Mouse (Mus musculus): ENCODE results near the gene Taok3. TPM values are rescaled to one million over a fixed set of nuclear protein-coding genes. Genes with fewer than 3 reads are reported as not detected.

Taok3 gene
- polyA plus RNA-seq, 2 experiments = 7.4 to 14.3 TPM

DNA sequence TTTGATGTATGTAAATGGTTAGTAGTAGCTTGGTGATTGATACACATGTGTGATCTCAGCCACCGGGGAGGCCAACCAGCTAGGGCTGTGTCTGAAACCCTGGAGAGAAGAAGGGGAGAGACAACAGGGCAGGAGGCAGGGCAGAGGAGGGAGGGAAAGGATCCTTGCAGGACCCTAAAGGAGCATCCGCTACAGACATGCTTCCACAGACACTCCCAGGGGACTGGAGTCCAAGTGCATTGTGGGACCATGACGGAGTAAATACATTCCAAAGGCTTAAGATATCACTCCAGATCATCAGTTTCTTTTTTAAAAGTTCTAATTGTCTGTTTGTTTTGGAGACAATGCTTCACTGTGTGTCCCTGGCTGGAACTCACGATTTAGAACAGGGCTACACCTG is 94.1 kb downstream of the Taok3 start:
- 82% methylated on average over 4 of the region's 4 CpGs for WGBS
- H3K4me2 ChIP-seq (replicated peaks; ENCODE audit: low read depth, low read length, severe bottlenecking) = no peak overlapping the region
- H3K9ac ChIP-seq (ENCODE audit: low read depth, low read length, severe bottlenecking) = no peak overlapping the region
- DNase-seq (ENCODE audit: low spot score) = no peak
- no peak overlapping the region for H3K4me3 ChIP-seq (replicated peaks; ENCODE audit: low read length)
- H3K4me1 ChIP-seq (ENCODE audit: control insufficient read depth, insufficient read depth, low read length) = no peaks in the 10 kb centered on the region
- no peaks in the 10 kb centered on the region for H3K9me3 ChIP-seq (ENCODE audit: control insufficient read depth, low read length)
- no peaks in the 10 kb centered on the region for H3K27me3 ChIP-seq (ENCODE audit: control insufficient read depth, insufficient read depth, low read length)
- no peak for TF ChIP-seq POLR2A (IDR thresholded peaks at IDR 0.05; ENCODE audit: borderline replicate concordance, extremely low read depth, insufficient read depth, insufficient read length)
- H3K27ac ChIP-seq (replicated peaks; ENCODE audit: low read depth, low read length) = no peak overlapping the region
- no peak for ATAC-seq (ENCODE audit: low FRiP score, low read depth)
- no peaks in the 10 kb centered on the region for H3K36me3 ChIP-seq (ENCODE audit: control insufficient read depth, insufficient read depth, low read length)

DNA sequence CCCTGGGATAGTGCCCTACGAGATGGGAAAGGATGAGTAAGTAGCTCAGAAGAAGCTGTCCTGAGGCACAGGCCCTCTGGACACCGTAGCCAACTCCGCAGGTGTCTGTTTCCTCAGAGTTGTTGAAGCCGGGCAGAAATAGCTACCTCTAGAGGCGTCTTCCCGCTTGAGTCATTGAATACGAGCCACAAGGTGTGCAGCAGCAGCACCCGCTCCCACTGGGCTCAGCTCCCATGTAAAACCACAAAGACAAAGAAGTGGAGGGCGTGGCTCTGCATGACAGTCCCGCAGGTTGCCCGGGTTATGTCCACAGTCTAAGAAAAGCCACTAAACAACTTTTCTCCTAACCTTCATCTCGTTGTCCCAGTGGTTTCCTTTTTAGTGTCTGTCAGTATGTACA is 111.1 kb downstream of the Taok3 start:
- H3K4me2 ChIP-seq (replicated peaks; ENCODE audit: low read depth, low read length, severe bottlenecking) = no peak overlapping the region
- no peaks in the 10 kb centered on the region for H3K27me3 ChIP-seq (ENCODE audit: control insufficient read depth, insufficient read depth, low read length)
- no peaks in the 10 kb centered on the region for H3K36me3 ChIP-seq (ENCODE audit: control insufficient read depth, insufficient read depth, low read length)
- H3K4me1 ChIP-seq (ENCODE audit: control insufficient read depth, insufficient read depth, low read length) = no peaks in the 10 kb centered on the region
- ATAC-seq (ENCODE audit: low FRiP score, low read depth) = no peak
- no peak overlapping the region for H3K4me3 ChIP-seq (replicated peaks; ENCODE audit: low read length)
- H3K9me3 ChIP-seq (ENCODE audit: control insufficient read depth, low read length) = no peaks in the 10 kb centered on the region
- DNase-seq (ENCODE audit: low spot score) = no peak
- WGBS = 64% methylated on average over 12 of the region's 12 CpGs
- TF ChIP-seq POLR2A (IDR thresholded peaks at IDR 0.05; ENCODE audit: borderline replicate concordance, extremely low read depth, insufficient read depth, insufficient read length) = no peak
- no peak overlapping the region for H3K9ac ChIP-seq (ENCODE audit: low read depth, low read length, severe bottlenecking)
- H3K27ac ChIP-seq (replicated peaks; ENCODE audit: low read depth, low read length) = no peak overlapping the region

DNA sequence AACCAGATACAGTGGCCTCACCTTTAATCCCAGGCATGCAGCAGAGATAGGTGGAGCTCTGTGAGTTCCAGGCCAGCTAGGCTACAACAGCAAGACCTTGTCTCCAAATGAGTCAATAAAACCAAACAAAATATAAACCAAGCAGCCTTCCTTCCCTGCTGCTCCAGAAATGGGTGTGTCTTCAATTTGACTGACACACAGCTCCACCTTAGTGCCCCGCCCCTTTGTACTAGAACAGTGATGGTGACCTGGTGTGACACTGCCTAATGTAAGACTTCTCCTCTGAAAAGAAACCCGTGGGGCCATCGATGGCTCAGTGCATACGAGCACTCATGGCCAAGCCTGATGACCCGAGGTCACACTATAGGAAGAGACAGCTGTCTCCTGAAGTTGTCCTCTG is 116.6 kb downstream of the Taok3 start:
- H3K27me3 ChIP-seq (ENCODE audit: control insufficient read depth, insufficient read depth, low read length) = no peaks in the 10 kb centered on the region; the same call in 1 of the 2 replicates
- no peak for ATAC-seq (ENCODE audit: low FRiP score, low read depth)
- no peaks in the 10 kb centered on the region for H3K36me3 ChIP-seq (ENCODE audit: control insufficient read depth, insufficient read depth, low read length)
- no peak for TF ChIP-seq POLR2A (IDR thresholded peaks at IDR 0.05; ENCODE audit: borderline replicate concordance, extremely low read depth, insufficient read depth, insufficient read length)
- H3K4me2 ChIP-seq (replicated peaks; ENCODE audit: low read depth, low read length, severe bottlenecking) = no peak overlapping the region
- no peak overlapping the region for H3K4me3 ChIP-seq (replicated peaks; ENCODE audit: low read length)
- WGBS = 83% methylated on average over 5 of the region's 5 CpGs
- H3K4me1 ChIP-seq (ENCODE audit: control insufficient read depth, insufficient read depth, low read length) = 0 out of 2 replicates have a peak, but pooled peaks cover 4% of the 10 kb centered on the region
- no peak for DNase-seq (ENCODE audit: low spot score)
- no peak overlapping the region for H3K9ac ChIP-seq (ENCODE audit: low read depth, low read length, severe bottlenecking)
- no peaks in the 10 kb centered on the region for H3K9me3 ChIP-seq (ENCODE audit: control insufficient read depth, low read length)
- H3K27ac ChIP-seq (replicated peaks; ENCODE audit: low read depth, low read length) = no peak overlapping the region

DNA sequence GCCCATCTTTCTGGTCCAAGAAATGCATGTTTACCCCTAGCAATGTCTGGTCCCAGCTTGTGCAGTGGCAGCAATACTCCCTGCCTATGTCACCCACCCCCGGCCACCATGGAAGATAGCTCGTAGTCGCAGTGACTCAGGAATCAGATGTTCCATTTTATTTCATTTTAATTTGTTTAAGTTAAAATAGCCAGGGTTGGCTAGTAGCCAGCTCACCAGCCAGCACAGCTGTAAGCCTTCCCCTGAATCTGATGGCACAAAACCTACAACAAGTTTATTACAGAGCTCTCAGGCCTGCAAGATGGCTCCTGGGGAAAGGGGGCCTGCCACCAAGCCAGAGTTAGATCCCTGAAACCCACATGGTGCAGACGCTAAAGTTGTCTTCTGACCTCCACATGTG is 119.2 kb downstream of the Taok3 start:
- no peak for DNase-seq (ENCODE audit: low spot score)
- H3K9me3 ChIP-seq (ENCODE audit: control insufficient read depth, low read length) = no peaks in the 10 kb centered on the region
- WGBS = 67% methylated on average over 4 of the region's 4 CpGs
- H3K9ac ChIP-seq (ENCODE audit: low read depth, low read length, severe bottlenecking) = no peak overlapping the region
- ATAC-seq (ENCODE audit: low FRiP score, low read depth) = no peak
- H3K27ac ChIP-seq (replicated peaks; ENCODE audit: low read depth, low read length) = no peak overlapping the region
- no peak for TF ChIP-seq POLR2A (IDR thresholded peaks at IDR 0.05; ENCODE audit: borderline replicate concordance, extremely low read depth, insufficient read depth, insufficient read length)
- H3K4me3 ChIP-seq (replicated peaks; ENCODE audit: low read length) = no peak overlapping the region
- peaks cover 7% of the 10 kb centered on the region; the same call in 1 of the 2 replicates for H3K27me3 ChIP-seq (ENCODE audit: control insufficient read depth, insufficient read depth, low read length)
- no peak overlapping the region for H3K4me2 ChIP-seq (replicated peaks; ENCODE audit: low read depth, low read length, severe bottlenecking)
- H3K36me3 ChIP-seq (ENCODE audit: control insufficient read depth, insufficient read depth, low read length) = no peaks in the 10 kb centered on the region
- 0 out of 2 replicates have a peak, but pooled peaks cover 10% of the 10 kb centered on the region for H3K4me1 ChIP-seq (ENCODE audit: control insufficient read depth, insufficient read depth, low read length)

DNA sequence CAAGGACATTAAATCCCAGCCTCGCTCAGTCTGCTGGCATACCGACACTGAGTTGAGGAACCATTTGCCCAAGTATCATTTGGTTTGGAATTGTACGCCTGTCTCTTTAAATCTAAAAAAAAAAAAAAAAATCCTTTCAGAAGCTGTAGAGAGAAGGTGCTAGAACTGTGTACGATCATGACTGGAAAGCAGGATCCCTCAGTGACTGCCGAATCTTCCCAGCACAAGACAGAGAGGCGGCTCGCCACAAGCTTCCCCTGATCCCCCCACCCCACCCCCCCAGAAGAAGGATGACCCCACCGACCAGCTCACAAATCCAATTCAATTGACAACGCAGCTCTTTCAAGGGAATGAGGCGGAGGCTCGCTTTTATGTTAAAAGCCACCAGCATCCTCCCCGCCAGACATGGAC is 120.4 kb downstream of the Taok3 start:
- H3K4me1 ChIP-seq (ENCODE audit: control insufficient read depth, insufficient read depth, low read length) = 0 out of 2 replicates have a peak, but pooled peaks cover 10% of the 10 kb centered on the region
- no peaks in the 10 kb centered on the region for H3K9me3 ChIP-seq (ENCODE audit: control insufficient read depth, low read length)
- peak overlapping the region; percentile 77 for H3K4me2 ChIP-seq (replicated peaks; ENCODE audit: low read depth, low read length, severe bottlenecking)
- H3K4me3 ChIP-seq (replicated peaks; ENCODE audit: low read length) = peak overlapping the region; percentile 40
- peak overlapping the region; percentile 44 for H3K9ac ChIP-seq (ENCODE audit: low read depth, low read length, severe bottlenecking)
- ATAC-seq (ENCODE audit: low FRiP score, low read depth) (no peak; the same call in 1 of the 2 replicates), DNase-seq (ENCODE audit: low spot score) (peak; percentile 7)
- H3K27ac ChIP-seq (replicated peaks; ENCODE audit: low read depth, low read length) = no peak overlapping the region
- peaks cover 7% of the 10 kb centered on the region; the same call in 1 of the 2 replicates for H3K27me3 ChIP-seq (ENCODE audit: control insufficient read depth, insufficient read depth, low read length)
- 8% methylated on average over 12 of the region's 12 CpGs for WGBS
- no peak for TF ChIP-seq POLR2A (IDR thresholded peaks at IDR 0.05; ENCODE audit: borderline replicate concordance, extremely low read depth, insufficient read depth, insufficient read length)
- no peaks in the 10 kb centered on the region for H3K36me3 ChIP-seq (ENCODE audit: control insufficient read depth, insufficient read depth, low read length)
